Mouse (Mus musculus) left cerebral cortex, adult 2 months (tissue): ENCODE measurements around the gene 2510009E07Rik. TPM values are rescaled to one million over a fixed set of nuclear protein-coding genes. Genes with fewer than 3 reads are reported as not detected.

Source experiments
- DNase-seq, 2 experiments: peaks; one replicate each; pipeline ENCODE4 v3.0.0; 2021 to 2022; ENCODE audit warnings: low spot score in 2 of 2, mixed read lengths in 1 of 2; ENCODE audit errors: extremely low spot score in 1 of 2
- H3K27ac ChIP-seq: fragments of 200-600 bp; 2 replicates; pipeline ENCODE4 v1.8.1; 2022
- H3K4me3 ChIP-seq: fragments of 200-600 bp; 2 replicates; pipeline ENCODE4 v1.8.1; 2022
- CTCF ChIP-seq: fragments of 200-600 bp; IDR thresholded peaks from 2 replicates; pipeline ENCODE4 v1.8.1; 2022; ENCODE audit warnings: antibody characterized with exemption, mild to moderate bottlenecking, moderate library complexity
- intact Hi-C: fragments of 180-260 bp; cut with DNase I; formaldehyde crosslinking; loops from one replicate; pipeline ENCODE4 v1.15.1; 2025
- total RNA-seq, 2 experiments: library from RNA; stranded (reverse); gene quantifications; 2 replicates each; pipeline ENCODE4 v1.2.3; 2021

Gene 2510009E07Rik
- total RNA-seq, 2 experiments from 2014 or later = 47.8 to 56.5 TPM

- Histone ChIP-seq H3K27ac (no peak overlapping the region), H3K4me3 (no peak overlapping the region)
- TF ChIP-seq CTCF = no peak
- no peak for DNase-seq
- intact Hi-C loops = no loop called here
These were observed 68.5 kb downstream of the 2510009E07Rik start for GRCm38 (mm10) chr16:21625784-21626634.

GRCm38 (mm10) chr16:21620630-21621029 lies 73.8 kb downstream of the 2510009E07Rik start:
- no peak for DNase-seq
- TF ChIP-seq CTCF = no peak
- Histone ChIP-seq H3K27ac (no peak overlapping the region), H3K4me3 (no peak overlapping the region)
- intact Hi-C loops = no loop called here

- no peak for DNase-seq
These were observed 78.7 kb downstream of the 2510009E07Rik start for GRCm38 (mm10) chr16:21615802-21616201.

GRCm38 (mm10) chr16:21610473-21610872 lies 84.0 kb downstream of the 2510009E07Rik start:
- intact Hi-C loops = no loop called here
- TF ChIP-seq CTCF = no peak
- no peak for DNase-seq
- Histone ChIP-seq H3K4me3 (no peak overlapping the region), H3K27ac (no peak overlapping the region)

More at GRCm38 (mm10) chr16:21615802-21616201, 78.7 kb downstream of the 2510009E07Rik start:
- peak; percentile 72 for TF ChIP-seq CTCF
- intact Hi-C loops = loop anchor here (1.0 to 5.0 kb wide), 2 partner anchors 76 to 112 kb away; partner anchors contain the start of gene 2510009E07Rik
- no peak overlapping the region for H3K27ac ChIP-seq
- H3K4me3 ChIP-seq = no peak overlapping the region

- intact Hi-C loops = loop anchor here (5.0 kb wide), 1 partner anchor 86 kb away; no protein-coding TSS in a partner anchor
- Histone ChIP-seq H3K4me3 (no peak overlapping the region), H3K27ac (peak overlapping the region; percentile 6; the same call in 1 of the 2 replicates)
- TF ChIP-seq CTCF = no peak
- DNase-seq = no peak
These were observed 86.1 kb downstream of the 2510009E07Rik start for GRCm38 (mm10) chr16:21608176-21608865.

GRCm38 (mm10) chr16:21607651-21608040 lies 86.8 kb downstream of the 2510009E07Rik start:
- Histone ChIP-seq H3K4me3 (no peak overlapping the region), H3K27ac (peak overlapping the region; percentile 6; the same call in 1 of the 2 replicates)
- intact Hi-C loops = loop anchor here (5.0 kb wide), 1 partner anchor 85 kb away; no protein-coding TSS in a partner anchor
- TF ChIP-seq CTCF = no peak
- DNase-seq = no peak

GRCm38 (mm10) chr16:21607021-21607650 lies 87.3 kb downstream of the 2510009E07Rik start:
- H3K4me3 ChIP-seq = no peak overlapping the region
- peak overlapping the region; percentile 6; the same call in 1 of the 2 replicates for H3K27ac ChIP-seq
- no peak for DNase-seq
- intact Hi-C loops = loop anchor here (5.0 kb wide), 1 partner anchor 85 kb away; no protein-coding TSS in a partner anchor
- TF ChIP-seq CTCF = no peak

- no peak for DNase-seq
- intact Hi-C loops = loop anchor here (5.0 kb wide), 1 partner anchor 84 kb away; no protein-coding TSS in a partner anchor
These were observed 88.0 kb downstream of the 2510009E07Rik start for GRCm38 (mm10) chr16:21606249-21607020.

GRCm38 (mm10) chr16:21604354-21604753 lies 90.1 kb downstream of the 2510009E07Rik start:
- no peak for TF ChIP-seq CTCF
- intact Hi-C loops = no loop called here
- DNase-seq = no peak
- Histone ChIP-seq H3K4me3 (no peak overlapping the region), H3K27ac (no peak overlapping the region)

More at GRCm38 (mm10) chr16:21606249-21607020, 88.0 kb downstream of the 2510009E07Rik start:
- TF ChIP-seq CTCF = no peak
- Histone ChIP-seq H3K27ac (peak overlapping the region; percentile 16), H3K4me3 (no peak overlapping the region)

Other genes starting within 250 kb of the 2510009E07Rik start
- 1 to 10 TPM; 1.3 to 2.0 TPM for gene Ehhadh, start 93.1 kb upstream of the 2510009E07Rik start, total RNA-seq
- 10 to 100 TPM; 15.3 to 19.0 TPM for gene Map3k13, start 99.7 kb upstream of the 2510009E07Rik start, total RNA-seq